Mouse (Mus musculus) c-Kit-positive CD71-positive TER-119-positive erythroid progenitor cells, embryonic 14.5 days (primary cell): ENCODE results near the gene Atp13a3.

ENCODE experiments used
- DNase-seq: peaks from one replicate; pipeline ENCODE4 v3.0.0-alpha.2; 2013; ENCODE audit warnings: low spot score

The Atp13a3 gene

DNA sequence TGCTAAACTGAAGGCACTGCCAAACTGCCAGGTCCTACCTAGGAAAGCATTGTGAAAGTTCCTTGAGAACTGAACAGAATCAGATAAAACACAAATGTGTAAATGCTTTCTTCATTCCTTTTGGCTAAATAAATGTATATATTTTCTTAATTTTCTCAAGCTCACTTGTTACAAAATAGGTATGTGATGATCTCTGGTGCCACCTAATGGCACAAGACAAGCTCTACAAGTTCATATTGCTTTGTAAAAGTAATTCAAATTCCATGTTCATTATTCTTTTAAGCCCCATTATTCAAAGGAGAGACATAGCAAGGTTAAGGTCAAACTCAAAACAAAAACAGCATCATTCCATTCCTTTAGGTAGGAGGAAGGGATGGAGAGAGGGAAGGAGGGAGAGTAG is 91.5 kb downstream of the Atp13a3 start:
- peak; percentile 31 for DNase-seq

DNA sequence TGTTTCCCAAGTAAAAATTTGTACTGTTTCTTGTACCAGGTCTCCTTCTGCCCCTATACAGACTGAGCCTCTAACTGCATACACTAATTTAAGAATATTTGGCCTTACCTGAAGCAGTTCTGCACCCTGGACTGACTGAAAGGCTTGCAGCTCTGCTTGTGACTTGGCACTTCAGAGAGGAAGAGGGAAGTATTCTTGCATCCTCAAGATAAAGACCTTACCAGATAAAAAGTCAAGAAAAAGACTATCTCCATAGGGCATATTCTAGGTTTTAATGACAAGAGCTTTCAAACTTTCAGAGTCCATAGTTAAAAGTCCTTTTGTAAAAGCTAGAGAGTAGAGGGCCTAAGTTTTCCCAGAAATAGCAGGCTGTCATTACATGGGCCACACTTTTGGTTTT is 95.1 kb downstream of the Atp13a3 start, which contains the start of gene Gp5:
TSS of gene Gp5 (minus strand) at position 133 of the 400 bp plus-strand sequence.
- peak; percentile 37 for DNase-seq

DNA sequence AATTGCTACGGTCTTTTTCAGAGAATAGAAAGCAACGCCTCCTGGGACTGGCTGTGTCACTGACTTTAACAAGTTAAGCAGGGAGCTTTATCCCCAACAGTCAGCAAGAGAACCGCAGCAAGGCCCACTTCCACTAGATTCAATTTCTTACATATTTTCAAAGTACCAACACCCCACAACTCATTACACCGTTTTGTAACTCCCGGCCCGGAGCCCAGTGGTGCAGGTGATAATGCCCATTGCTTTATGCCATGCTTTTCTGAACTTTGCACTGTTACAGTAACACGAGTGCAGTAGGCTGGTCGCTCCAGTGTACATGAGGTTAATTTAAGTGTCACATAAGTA is 95.6 kb downstream of the Atp13a3 start:
- no peak for DNase-seq

DNA sequence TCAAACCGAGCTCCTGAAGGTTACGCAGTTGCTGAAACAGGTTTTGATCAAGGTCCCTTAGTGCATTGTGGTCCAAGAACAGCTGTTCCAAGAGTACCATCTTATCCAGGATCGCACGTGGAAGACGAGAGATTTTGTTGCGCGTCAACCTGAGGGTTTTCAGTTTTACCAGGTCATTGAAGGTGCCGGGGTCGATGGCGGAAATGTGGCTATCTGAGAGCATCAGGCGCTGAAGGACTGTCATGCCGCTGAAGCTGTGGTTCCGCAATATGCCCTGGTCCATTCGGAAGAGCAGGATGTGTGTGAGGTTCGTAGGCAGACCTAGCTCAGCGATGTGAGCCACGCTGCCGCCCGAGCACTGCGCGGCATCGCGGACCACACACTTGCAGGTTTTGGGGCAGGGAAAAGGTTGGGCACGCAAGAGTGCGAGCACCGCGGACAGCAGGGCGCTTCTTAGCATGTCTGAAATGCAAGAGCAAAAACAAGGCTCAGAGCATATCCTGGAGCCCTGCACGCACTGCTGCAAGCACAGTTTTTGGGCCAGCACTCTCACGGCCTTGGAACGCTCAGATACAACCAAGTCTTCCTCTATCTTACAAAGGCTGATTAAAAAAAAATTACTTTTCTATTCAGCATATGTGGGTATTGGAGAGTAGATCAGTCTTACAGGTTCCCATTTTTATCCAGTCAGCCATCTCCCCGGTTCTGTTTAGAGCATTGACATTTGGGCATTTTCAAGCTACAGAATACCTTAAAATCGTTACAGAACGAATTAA is 96.2 kb downstream of the Atp13a3 start:
- peak; percentile 13 for DNase-seq

DNA sequence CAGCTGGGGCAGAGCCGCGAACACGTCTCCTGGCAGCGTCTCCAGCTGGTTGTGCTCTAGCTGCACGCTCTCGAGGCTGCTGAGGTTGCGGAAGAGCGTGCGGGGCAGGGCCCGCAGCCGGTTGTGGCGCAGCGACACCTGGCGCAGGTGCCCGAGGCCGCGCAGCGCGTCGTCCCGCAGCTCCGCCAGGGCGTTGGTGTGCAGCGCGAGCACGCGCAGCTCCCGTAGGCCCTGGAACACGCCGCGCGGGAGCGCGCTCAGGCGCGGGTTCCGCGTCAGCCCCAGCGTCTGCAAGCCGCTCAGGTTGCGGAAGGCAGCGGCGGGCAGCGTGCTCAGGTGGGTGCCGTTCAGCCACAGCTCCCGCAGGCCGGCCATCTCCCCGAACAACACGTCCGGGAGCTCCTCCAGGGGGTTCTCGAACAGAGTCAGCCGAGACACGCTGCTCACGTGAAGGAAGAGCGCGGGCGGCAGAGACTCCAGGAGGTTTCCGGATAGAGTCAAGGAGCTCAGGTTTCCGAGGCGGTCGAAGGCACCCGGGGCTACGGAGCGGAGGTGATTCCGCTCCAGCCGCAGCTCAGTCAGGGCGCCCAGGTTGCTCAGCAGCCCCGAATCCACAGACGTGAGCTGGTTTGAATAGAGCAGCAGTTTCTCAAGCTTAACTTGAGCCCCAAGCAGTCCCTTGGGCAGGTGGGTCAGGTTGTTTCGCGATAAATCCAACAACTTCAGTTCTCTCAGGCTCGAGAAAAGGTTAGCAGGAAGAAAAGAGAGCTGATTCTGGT is 97.0 kb downstream of the Atp13a3 start:
- DNase-seq, result peak; percentile 18

DNA sequence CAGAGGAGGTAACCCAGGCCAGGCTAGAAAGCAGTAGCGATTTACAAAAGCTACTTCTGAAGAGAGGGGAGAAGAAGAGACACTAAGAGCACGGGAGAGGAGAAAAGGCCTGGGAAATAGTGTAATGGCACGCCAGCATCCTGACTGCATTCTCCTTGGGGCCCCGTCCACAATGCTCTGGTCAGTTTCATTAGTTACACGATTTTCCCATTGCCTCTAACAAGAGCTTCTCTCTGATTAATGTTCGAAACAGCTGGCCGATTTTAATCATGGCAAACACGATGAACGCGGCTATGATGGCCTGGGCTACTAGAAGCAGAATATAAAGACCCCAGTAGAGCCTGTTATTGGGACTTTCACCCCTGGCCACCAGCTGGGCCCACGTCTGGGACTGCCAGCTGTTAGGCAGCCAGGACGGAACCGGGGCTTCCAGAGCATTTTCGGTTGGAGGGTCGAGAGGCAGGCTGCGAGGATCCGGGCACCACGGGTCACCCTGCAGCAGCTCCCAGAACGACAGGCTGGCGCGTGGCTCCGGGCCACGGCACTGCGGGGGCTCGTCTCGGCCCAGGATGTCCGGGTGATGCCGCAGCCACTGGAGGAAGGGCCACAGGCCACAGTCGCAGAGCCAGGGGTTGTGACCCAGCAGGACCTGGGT is 97.7 kb downstream of the Atp13a3 start:
- no peak for DNase-seq

DNA sequence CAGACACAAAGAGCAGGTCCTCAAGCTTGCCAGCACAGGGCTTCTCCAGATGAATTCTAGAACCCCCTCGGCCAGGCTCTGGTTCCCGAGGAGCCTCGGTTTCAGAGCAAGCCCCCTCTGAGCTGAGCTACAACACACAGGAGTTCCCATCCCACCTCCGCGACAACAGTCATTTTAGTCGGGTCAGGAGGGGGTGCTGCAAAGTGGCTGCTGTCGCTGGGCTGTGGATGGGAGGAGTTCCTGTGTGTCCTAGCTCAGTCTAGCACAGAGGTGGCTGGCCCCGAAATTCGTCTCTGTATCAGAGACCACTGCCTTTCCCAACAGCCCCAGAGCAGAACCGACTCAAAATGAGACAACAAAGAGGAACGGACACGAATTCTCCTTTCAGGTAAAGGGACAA is 98.5 kb downstream of the Atp13a3 start:
- DNase-seq, result no peak

DNA sequence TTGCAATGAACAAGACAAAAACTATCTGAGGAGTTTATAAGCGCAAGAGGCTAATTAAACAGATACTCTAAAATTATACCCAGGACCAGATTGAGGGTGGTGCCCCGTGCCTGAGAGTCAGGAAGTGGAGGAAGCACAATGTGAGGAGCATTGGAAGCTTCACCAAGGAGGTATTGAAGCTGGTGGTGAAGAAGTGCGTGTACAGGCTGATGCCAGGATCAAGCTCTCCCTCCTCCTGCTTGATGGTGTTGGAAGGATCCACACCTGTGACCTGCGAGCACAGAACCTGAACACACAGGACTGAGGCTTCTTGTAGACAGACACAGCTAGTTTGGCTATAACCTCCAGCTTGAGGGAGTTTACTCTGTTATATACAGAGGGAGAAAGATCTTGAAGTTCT is 99.7 kb downstream of the Atp13a3 start:
- DNase-seq, result no peak

DNA sequence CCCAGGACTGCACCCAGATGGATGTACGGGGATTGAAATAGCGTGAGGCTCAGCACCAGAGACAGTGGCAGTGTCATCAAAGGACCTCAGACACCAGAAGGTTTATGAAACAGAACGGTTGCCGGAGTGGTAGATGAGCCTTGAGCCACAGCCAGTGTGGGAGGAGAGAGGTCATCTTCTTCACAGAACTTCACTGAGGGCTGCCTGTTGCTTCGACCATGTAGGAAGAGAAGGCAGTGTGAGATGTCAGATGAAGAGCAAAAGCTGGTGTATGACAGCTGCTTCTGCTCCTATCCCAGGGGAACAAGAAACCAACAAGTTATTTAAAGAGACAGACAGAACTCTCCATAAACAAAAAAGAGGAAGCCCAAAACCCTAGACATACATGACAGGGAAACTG is 101.5 kb downstream of the Atp13a3 start:
- no peak for DNase-seq

DNA sequence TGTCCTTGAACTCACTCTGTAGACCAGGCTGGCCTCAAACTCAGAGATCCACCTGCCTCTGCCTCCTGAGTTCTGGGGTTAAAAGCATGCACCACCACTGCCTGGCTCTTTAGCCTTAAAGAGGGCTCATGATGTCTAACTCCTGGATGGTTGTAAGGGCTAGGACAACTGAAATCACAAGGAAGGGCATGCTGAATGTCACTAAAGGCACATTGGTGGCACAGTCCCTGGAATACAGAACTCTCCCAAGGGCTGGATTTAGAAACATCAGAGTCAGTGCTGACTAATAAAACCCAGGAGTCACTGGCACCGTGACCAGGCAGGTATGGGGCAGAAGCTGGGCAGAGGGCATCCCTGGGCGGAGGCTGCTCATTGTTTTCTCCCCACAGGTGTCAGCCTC is 102.4 kb downstream of the Atp13a3 start:
- DNase-seq, result no peak

DNA sequence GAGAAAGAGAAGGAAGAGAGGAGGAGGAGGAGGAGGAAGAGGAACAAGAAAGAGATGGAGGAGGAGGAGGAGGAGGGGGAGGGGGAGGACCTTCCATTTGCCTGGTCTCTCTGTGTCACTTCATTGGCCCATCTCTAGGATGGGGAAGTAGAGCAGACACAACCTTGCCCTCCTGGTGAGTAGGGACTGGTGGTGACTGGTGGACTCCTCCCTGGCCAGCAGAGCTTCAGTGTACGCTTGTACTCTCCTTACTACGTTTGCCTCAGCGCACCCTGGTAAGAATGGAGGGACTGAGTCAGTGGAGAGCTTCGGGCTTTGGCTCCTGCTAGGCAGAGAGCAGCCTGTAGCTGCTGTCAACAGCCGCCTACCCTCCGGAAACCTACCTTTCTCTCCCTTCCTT is 103.1 kb downstream of the Atp13a3 start:
- DNase-seq, result no peak

DNA sequence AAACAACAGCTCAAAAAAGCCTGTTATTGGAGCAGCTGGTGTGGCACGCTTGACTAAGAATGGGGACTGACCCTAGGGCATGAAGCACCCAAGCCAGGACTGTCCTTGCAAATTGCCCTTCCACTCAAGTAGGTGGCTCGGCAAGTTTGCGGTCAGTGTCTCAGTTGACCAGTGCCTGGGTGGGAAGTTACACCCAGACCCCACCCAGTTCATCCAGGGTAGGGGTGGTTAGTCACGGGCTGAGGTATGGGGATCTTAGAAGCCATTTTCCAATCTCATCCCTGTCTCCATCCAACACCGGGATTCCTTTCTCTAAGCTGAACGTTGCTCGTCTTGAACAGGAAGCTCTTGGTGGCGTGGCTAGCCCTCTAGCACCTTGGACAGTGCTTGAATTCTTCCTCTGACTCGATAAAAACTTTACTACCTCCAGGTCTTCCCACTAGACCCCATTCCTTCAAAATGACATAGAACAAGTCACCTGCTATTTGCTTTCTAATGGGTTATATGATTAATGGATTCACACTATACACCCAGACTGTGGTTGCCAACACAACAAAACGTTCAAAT is 106.0 kb downstream of the Atp13a3 start:
- no peak for DNase-seq

DNA sequence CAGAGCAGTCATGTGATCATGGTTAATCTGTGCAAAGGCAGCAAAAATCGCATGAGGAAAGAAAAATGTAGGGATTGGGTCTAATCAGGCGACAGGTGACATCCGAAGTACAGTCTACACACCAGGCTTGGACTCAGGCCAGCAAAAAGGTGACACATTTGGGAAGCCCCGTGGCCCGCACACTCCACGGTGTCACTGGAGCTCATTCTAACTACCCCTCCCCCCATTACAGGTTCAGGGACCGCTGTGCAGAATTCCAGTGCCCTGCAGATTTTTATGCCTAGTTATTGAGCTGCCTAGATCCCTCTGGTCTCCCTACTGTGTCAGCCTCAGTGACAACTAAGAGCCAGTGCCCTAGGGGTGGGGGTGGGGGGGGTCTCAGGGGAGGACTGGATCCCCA is 108.3 kb downstream of the Atp13a3 start:
- no peak for DNase-seq

DNA sequence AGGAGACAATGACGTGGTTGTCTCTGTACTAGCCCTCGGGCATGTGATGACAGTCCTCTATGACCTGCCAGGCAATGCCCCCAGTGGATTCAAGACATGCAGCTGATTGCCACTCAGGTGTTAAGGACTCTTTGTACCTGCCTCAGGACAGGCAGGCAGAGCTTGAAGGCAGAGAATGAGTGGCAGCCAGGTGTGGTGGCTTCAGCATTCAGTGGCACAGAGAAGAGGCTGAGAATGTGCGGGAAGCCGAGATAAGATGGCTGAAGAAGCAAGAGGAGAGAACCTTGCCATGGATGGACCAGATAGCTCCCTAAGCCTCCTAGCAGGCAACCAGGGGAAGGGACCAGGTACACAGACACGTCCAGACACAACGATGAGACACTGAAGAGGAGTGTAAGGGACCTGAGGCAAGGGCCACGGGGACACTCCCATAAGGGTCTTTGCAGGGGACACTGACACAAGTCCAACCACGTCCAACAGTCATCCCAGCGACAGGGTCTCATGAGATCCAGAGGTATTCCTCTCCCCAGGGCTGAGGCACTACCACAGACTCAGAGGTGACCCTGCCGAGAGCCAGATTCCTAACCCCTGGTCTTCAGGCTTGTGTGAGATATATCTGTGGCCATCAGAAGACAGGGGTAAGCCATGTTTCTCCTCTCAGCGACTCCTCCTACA is 109.0 kb downstream of the Atp13a3 start:
- no peak for DNase-seq

DNA sequence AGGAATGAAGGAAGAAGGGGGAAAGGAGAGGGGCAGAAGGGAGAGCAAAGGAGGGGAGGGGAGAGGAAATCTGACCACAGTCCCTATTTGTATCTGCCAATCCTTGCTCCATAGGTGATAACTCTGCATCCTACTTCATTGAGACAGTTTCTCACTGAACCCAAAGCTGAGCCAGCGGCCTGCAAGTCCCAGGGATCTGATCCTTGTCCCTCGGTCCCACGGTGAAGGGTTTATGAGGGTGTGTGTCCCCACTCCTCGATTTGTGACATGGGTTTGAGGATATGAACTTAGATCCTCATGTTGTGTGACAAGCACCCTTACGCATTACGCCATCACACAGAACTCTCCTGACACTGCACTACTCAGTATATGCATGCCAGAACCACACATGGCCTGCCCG is 110.7 kb downstream of the Atp13a3 start:
- DNase-seq, result no peak

DNA sequence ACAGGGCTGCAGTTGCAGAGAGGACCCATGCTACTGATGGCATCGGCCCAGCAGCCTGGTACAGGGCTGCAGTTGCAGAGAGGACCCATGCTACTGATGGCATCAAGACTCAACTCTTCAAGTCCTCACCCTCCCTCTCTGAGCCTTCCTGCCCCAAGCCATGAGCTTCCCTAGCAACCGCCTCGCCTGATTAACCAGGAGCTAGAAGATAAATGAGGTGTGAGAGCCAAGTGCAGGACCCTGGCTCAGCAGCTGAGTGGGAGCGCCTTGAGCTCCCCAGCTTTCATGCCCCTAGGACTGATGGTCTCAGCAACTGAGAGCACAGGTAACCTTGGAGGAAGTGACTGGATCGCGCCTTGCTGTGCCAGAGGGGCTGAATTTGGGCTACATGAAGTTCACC is 115.3 kb downstream of the Atp13a3 start:
- DNase-seq, result no peak

DNA sequence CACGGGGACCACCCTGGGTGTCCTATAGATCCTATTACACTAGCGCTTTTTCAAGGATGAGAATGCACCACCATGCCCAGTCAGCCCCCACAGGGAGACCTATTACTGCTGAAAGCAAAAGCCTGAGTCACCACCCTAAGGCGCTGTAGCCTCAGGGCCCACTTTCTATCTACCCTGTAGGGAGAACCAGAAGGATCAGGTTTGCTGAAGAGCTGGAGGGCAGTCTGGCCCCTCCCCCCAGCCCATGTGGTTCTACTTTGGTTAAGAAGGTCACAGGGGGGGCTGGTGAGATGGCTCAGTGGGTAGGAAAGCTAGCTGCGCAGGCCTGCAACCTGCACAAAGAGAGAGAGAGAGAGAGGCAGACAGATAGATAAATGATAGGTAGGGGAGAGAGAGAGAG is 120.1 kb downstream of the Atp13a3 start:
- no peak for DNase-seq

DNA sequence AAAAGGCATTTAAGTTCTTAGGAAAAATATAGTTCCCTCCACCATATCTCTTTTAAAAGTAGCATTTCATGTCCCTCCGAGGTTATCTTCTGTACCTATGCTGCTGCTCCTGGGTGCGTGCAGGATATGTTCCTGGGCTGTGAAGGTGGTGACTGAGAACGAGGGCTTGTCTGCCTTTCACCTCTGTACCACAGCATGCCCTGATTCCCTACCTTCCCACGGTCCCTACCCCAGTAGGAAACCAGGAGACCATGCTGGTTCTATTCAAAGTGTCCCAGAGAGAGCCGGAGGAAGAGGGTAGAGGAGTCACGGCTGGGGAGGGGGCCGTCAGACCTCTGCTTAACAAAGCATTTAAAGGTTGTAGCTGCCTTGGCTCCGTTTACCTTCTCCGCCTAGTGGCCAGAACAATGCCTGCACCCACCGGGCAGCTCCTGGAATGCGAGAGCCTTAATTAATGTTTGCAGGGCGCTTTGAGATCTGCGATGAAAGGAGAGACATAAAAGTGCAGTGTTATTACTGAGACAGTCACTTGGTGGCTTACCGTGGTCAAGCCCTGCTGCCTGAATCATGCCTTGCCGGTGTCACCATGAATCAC is 121.9 kb downstream of the Atp13a3 start:
- no peak for DNase-seq

DNA sequence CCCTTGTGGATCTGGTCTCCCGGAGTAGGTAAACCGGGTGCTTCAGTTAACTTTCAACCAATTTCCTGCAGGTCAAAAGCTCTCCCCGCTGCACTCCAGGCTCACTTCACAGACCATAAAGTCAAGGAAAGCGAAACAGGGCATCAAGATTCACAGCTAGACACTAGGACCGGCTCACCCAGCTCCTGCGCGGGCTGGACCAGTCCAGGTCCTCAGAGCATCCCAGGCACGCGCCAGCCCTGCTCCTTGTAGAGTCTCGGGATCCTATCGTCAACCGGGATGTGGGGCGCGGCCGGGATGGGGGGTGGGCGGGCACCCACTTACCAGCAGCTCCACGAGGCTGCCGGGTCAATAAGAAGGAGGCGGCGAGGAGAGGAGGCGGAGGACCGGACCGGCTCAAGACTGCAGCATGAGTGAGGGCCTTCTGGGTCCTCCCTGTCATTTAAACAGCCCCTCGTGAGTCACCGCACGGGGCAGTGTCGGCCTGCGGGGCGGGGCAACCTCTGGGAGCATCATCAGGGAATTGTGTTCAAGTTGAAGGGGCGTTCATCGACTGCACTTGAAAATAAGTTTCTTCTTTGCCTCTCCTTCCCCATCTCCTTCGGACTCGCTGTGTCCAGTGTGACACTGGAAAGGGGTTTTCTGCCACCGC is 122.8 kb downstream of the Atp13a3 start, which contains the start of gene Lrrc15:
TSS of gene Lrrc15 (minus strand) at position 413 of the 652 bp plus-strand sequence.
- no peak for DNase-seq

DNA sequence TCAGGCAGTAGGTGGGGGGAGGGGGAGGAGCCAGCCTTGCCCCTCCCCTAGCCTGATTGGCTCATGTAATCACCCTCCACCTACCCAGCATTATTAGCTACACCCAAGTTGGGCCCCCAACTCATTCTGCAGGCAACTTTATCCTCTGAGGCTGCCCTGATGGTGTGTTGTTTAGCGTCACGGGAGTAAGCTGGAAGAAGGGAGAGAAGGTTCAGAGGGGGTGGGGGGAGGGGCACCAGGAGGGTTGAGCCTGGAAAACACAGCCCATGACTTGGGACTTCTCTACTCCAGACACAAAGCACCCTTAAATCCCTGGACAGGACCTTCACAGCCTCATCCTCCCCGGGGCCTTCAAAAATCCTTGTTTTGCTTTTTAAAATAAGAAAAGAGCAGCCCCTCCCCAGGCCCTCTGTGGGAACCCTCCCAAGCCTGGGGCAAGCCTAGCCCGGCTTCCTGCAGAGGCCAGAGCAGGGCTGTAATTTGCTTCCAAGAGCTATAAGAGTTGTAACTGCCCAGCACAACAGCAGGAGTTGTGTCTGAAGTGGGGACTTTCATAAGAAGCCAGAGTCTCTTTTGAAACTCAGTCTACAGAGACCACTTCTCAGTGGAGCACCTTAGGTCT is 125.0 kb downstream of the Atp13a3 start:
- no peak for DNase-seq

DNA sequence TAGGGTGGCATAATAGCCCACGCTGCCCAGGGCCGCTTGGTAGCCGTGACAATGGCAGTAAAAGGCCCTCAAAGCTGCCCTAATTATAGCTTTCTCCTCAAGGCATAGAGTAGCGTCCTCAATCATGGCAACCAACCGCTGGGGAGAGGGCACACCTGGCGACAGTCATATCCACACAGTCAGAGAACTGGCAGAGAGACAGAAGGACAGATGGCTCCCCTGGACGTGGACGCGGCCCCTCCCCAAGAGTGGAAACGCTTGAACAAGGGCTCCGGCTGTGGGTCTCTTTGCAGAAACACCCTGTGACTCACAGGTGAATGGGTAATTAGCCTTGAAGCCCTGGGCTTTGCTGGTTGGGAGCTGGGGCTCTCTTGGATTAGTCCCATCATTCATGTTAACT is 127.4 kb downstream of the Atp13a3 start:
- DNase-seq, result no peak
